18 mouse cellular contexts compared by ENCODE assay signal in the genomic region with DNA sequence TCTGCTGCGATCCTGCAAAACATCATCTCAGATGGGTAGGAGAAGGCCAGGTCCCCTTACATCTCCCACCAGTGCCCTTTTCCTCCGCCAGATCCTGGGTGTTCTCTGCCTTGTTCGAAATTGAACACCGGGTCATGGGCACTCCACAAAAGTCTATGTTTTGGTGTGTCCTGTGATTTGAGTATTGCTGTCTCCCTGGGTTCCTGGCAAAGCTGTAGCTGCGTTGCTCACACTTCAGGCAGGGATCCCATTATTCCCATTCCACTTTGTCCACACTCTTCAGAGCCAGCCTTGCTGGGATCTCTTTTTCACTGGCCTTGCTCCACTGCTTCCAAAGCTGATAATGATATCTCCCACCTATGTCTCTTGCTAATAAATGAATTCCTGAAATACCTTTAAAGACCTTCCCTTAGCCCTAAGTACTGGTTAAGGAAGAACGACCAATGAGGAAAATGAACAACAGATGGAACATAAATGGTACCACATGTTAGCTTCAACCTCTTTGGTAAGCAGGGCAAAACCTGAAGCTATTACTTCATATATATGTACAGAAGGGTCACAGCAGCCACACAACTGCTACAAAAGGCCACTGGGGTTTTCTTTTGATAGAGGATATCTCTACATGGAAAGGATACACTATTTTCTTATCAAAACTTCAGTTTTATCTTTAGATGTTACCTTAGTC. TPM values are rescaled to one million over a fixed set of nuclear protein-coding genes. Genes with fewer than 3 reads are reported as not detected.
A peak's percentile ranks its signal among the peaks of the same experiment; 100 is the strongest.
DNase-seq lines count a peak whose midpoint lies in the region; ATAC-seq lines count a peak whose summit lies in the region.
"Had no signal": no experiment of that assay in that cellular context is flagged by ENCODE, and none has a peak within 500 bp of the region (broad histone marks: within the 10 kb centered on the region; RNA-seq: fewer than 3 reads in every experiment).

No protein-coding gene starts in this region.

- H3K4me1 ChIP-seq in embryonic facial prominence, embryonic 13.5 days: peaks cover 38% of the 10 kb centered on the region
- H3K4me1 ChIP-seq in limb, embryonic 13.5 days: peaks cover 54% of the 10 kb centered on the region
- H3K4me1 ChIP-seq: heart, embryonic 13.5 days; intestine, embryonic 15.5 days; megakaryocyte, embryonic 14.5 days had no signal

- H3K9ac ChIP-seq in embryonic facial prominence, embryonic 13.5 days: no peak overlapping the region
- H3K9ac ChIP-seq in limb, embryonic 13.5 days: no peak overlapping the region
- H3K9ac ChIP-seq: heart, embryonic 13.5 days; intestine, embryonic 15.5 days had no signal

- H3K27me3 ChIP-seq in embryonic facial prominence, embryonic 13.5 days: no peaks in the 10 kb centered on the region
- H3K27me3 ChIP-seq in limb, embryonic 13.5 days: no peaks in the 10 kb centered on the region
- H3K27me3 ChIP-seq: heart, embryonic 13.5 days; intestine, embryonic 15.5 days; megakaryocyte, embryonic 14.5 days had no signal

- H3K27ac ChIP-seq in embryonic facial prominence, embryonic 13.5 days: peak overlapping the region; percentile 55; the same call in 1 of the 2 replicates
- peak overlapping the region; percentile 72 for H3K27ac ChIP-seq in limb, embryonic 13.5 days
- H3K27ac ChIP-seq: gastrocnemius, adult 2 months; heart, embryonic 13.5 days; intestine, embryonic 15.5 days had no signal

- no peak overlapping the region for H3K4me3 ChIP-seq in embryonic facial prominence, embryonic 13.5 days
- H3K4me3 ChIP-seq in limb, embryonic 13.5 days: no peak overlapping the region
- H3K4me3 ChIP-seq: gastrocnemius, adult 2 months; heart, embryonic 13.5 days; intestine, embryonic 15.5 days; megakaryocyte, embryonic 14.5 days had no signal

- ATAC-seq in embryonic facial prominence, embryonic 13.5 days (ENCODE audit: insufficient number of reproducible peaks, insufficient read depth, low FRiP score, low TSS enrichment, low read depth): no peak
- ATAC-seq in limb, embryonic 13.5 days (ENCODE audit: low FRiP score, low read depth): peak; percentile 69
- ATAC-seq in cerebellum, adult (ENCODE audit: insufficient number of reproducible peaks, low FRiP score, low TSS enrichment): no peak
- ATAC-seq: forebrain, embryonic 16.5 days; intestine, embryonic 15.5 days had no signal

- no peaks in the 10 kb centered on the region for H3K9me3 ChIP-seq in embryonic facial prominence, embryonic 13.5 days
- no peaks in the 10 kb centered on the region for H3K9me3 ChIP-seq in limb, embryonic 13.5 days
- H3K9me3 ChIP-seq: G1E; heart, embryonic 13.5 days; intestine, embryonic 15.5 days; megakaryocyte, embryonic 14.5 days had no signal

- DNase-seq in 3T3-L1 (ENCODE audit: low read depth, low spot score) (peak; percentile 78), MN1 (ENCODE audit: low spot score) (no peak)
- peak; percentile 83 for DNase-seq in embryo, embryonic 10 days (ENCODE audit: low spot score)
- no peak for DNase-seq in layer of hippocampus, adult 9-11 months
- DNase-seq: adrenal gland, adult 2 months; cerebellum, adult 11 months; cerebellum, postnatal 14 days; gastrocnemius, adult 2 months; left cerebral cortex, postnatal 4 days; lung, postnatal 10 days had no signal

- no peak overlapping the region for H3K4me2 ChIP-seq in embryonic facial prominence, embryonic 13.5 days
- 0 out of 2 replicates have a peak overlapping the region, but pooled peaks have one; percentile 9 for H3K4me2 ChIP-seq in limb, embryonic 13.5 days (replicated peaks)
- H3K4me2 ChIP-seq: heart, embryonic 13.5 days; intestine, embryonic 15.5 days had no signal

- H3K36me3 ChIP-seq in embryonic facial prominence, embryonic 13.5 days: no peaks in the 10 kb centered on the region
- no peaks in the 10 kb centered on the region for H3K36me3 ChIP-seq in limb, embryonic 13.5 days
- H3K36me3 ChIP-seq: G1E; heart, embryonic 13.5 days; intestine, embryonic 15.5 days had no signal

- WGBS in embryonic facial prominence, embryonic 13.5 days: 27% methylated on average over 6 of the region's 6 CpGs
- WGBS in limb, embryonic 13.5 days: 21% methylated on average over 6 of the region's 6 CpGs

RNA-seq across cellular contexts. Expression of a gene that starts 53.0 kb away (rescaled TPM):
- polyA plus RNA-seq in embryonic facial prominence, embryonic 13.5 days (2015; fragmentation: Nextera tagmentation; extraction: Ambion mirVana): 29.8 and 42.4 TPM in 2 replicates
- polyA plus RNA-seq in limb, embryonic 13.5 days (2015; fragmentation: Nextera tagmentation; extraction: Ambion mirVana): 46.7 and 48.9 TPM in 2 replicates
- polyA plus RNA-seq: G1E had no signal

Comparison
In these comparisons a context has a peak if more than half of its experiments do, and no peak if none do; other contexts are left out.
1. DNase-seq: peak in 3T3-L1 (single experiment) and embryo, embryonic 10 days (single experiment); none in layer of hippocampus, adult 9-11 months (single experiment) and MN1 (single experiment).